Mouse (Mus musculus) liver, postnatal 0 days (tissue): ENCODE data around the gene Ano8. TPM values are rescaled to one million over a fixed set of nuclear protein-coding genes. Genes with fewer than 3 reads are reported as not detected.

Source experiments
- ATAC-seq: fragments of 200-750 bp; cut with Nextera tagmentation; 2 replicates; pipeline ENCODE4 v1.8.0; 2017; ENCODE audit warnings: mild to moderate bottlenecking, moderate library complexity
- DNase-seq: peaks from one replicate; pipeline ENCODE4 v3.0.0-alpha.2; 2016
- H3K27ac ChIP-seq: fragments of 300-500 bp; sonication (generic); 2 replicates; pipeline ENCODE4 v1.5.1; 2014; ENCODE audit warnings: antibody characterized with exemption, moderate library complexity, mild to moderate bottlenecking, low read depth
- H3K27me3 ChIP-seq: fragments of 300-500 bp; sonication (generic); 2 replicates; pipeline ENCODE4 v1.6.1; 2014; ENCODE audit warnings: low read length, control low read depth, mixed read lengths; ENCODE audit not compliant: insufficient read depth
- H3K36me3 ChIP-seq: fragments of 300-500 bp; sonication (generic); replicated peaks from 2 replicates; pipeline ENCODE4 v1.6.1; 2014; ENCODE audit warnings: mild to moderate bottlenecking, control low read depth, low read length, moderate library complexity, mixed read lengths; ENCODE audit not compliant: insufficient read depth
- H3K4me1 ChIP-seq: fragments of 300-500 bp; sonication (generic); 2 replicates; pipeline ENCODE4 v1.6.1; 2014; ENCODE audit warnings: antibody characterized with exemption, mild to moderate bottlenecking, control low read depth; ENCODE audit not compliant: insufficient read depth
- H3K4me2 ChIP-seq: fragments of 300-500 bp; sonication (generic); 2 replicates; pipeline ENCODE4 v1.6.1; 2014; ENCODE audit warnings: low read depth, mild to moderate bottlenecking, low read length, moderate library complexity, mixed read lengths
- H3K4me3 ChIP-seq: fragments of 300-500 bp; sonication (generic); 2 replicates; pipeline ENCODE4 v1.5.1; 2014; ENCODE audit warnings: low read depth, low read length
- H3K9ac ChIP-seq: fragments of 300-500 bp; sonication (generic); replicated peaks from 2 replicates; pipeline ENCODE4 v1.6.1; 2014; ENCODE audit warnings: mild to moderate bottlenecking, moderate library complexity
- H3K9me3 ChIP-seq: fragments of 300-500 bp; sonication (generic); 2 replicates; pipeline ENCODE4 v1.6.1; 2016; ENCODE audit warnings: mild to moderate bottlenecking, control low read depth, low read length, mixed read lengths
- CTCF ChIP-seq: sonication (generic); IDR thresholded peaks from 2 replicates; pipeline ENCODE4 v1.5.1; 2016; ENCODE audit warnings: antibody characterized with exemption, low read depth
- EP300 ChIP-seq: IDR thresholded peaks from 2 replicates; pipeline ENCODE4 v1.6.1; 2016; ENCODE audit warnings: antibody characterized with exemption, low read depth, mild to moderate bottlenecking
- WGBS: fragments of 180-500 bp; shearing (Covaris S2); extraction: QIAGEN DNeasy Blood & Tissue Kit; methylation state at CpG from one replicate; pipeline ENCODE4 v1.1.7; 2014; ENCODE audit not compliant: insufficient replicate concordance; 5-methylcytosine and 5-hydroxymethylcytosine counted together
- polyA plus RNA-seq: library from polyadenylated mRNA; unstranded; fragments of >200 nt; fragmentation: Nextera tagmentation; extraction: Ambion mirVana; gene quantifications from 2 replicates; pipeline ENCODE4 v1.2.1, GENCODE M21; 2015

Gene Ano8
- polyA plus RNA-seq, 1 experiment from 2014 or later: 0.14 TPM

GRCm38 (mm10) chr8:71464513-71465500, 21.0 kb downstream of the Ano8 start, which contains the start of gene Mrpl34:
TSS of gene Mrpl34 (plus strand) at chr8:71464959.
- Histone ChIP-seq H3K36me3 (0 out of 2 replicates have a peak, but pooled peaks cover 3% of the 10 kb centered on the region), H3K27ac (peak within 1 kb of the TSS; percentile 66), H3K9ac (peak within 1 kb of the TSS; percentile 68), H3K9me3 (no peaks in the 10 kb centered on the region), H3K27me3 (no peaks in the 10 kb centered on the region), H3K4me2 (peak within 1 kb of the TSS; percentile 99), H3K4me1 (peaks cover 30% of the 10 kb centered on the region), H3K4me3 (peak within 1 kb of the TSS; percentile 73)
- peak; percentile 100 for TF ChIP-seq CTCF
- peak; percentile 71 for TF ChIP-seq EP300
- ATAC-seq (peak; percentile 86), DNase-seq (peak; percentile 98)
- under 1% methylated on average over 59 of the region's 59 CpGs for WGBS

- Histone ChIP-seq H3K9me3 (no peaks in the 10 kb centered on the region), H3K4me2 (peak within 1 kb of the TSS; percentile 99), H3K27me3 (no peaks in the 10 kb centered on the region), H3K36me3 (0 out of 2 replicates have a peak, but pooled peaks cover 3% of the 10 kb centered on the region), H3K9ac (peak within 1 kb of the TSS; percentile 77), H3K27ac (peak within 1 kb of the TSS; percentile 66), H3K4me3 (peak within 1 kb of the TSS; percentile 73), H3K4me1 (peaks cover 25% of the 10 kb centered on the region)
- under 1% methylated on average over 55 of the region's 55 CpGs for WGBS
- DNase-seq (peak; percentile 96), ATAC-seq (peak; percentile 64)
- no peak for TF ChIP-seq EP300
- no peak for TF ChIP-seq CTCF
Observed at GRCm38 (mm10) chr8:71463188-71464033, 22.4 kb downstream of the Ano8 start, which contains the start of gene Abhd8. TSS of gene Abhd8 (minus strand) at chr8:71463655.

- ATAC-seq: no peak
- WGBS: 6% methylated on average over 16 of the region's 16 CpGs
- H3K9ac ChIP-seq: peak overlapping the region; percentile 77
- peak overlapping the region; percentile 99 for H3K4me2 ChIP-seq
- peak; percentile 70 for DNase-seq
- TF ChIP-seq CTCF (no peak), EP300 (no peak)
- H3K36me3 ChIP-seq: 0 out of 2 replicates have a peak, but pooled peaks cover 3% of the 10 kb centered on the region
- no peaks in the 10 kb centered on the region for H3K27me3 ChIP-seq
- H3K4me1 ChIP-seq: peaks cover 25% of the 10 kb centered on the region
- H3K27ac ChIP-seq: no peak overlapping the region
- no peaks in the 10 kb centered on the region for H3K9me3 ChIP-seq
- H3K4me3 ChIP-seq: peak overlapping the region; percentile 73
Observed at GRCm38 (mm10) chr8:71462786-71463185, 23.0 kb downstream of the Ano8 start.

GRCm38 (mm10) chr8:71462191-71462590, 23.6 kb downstream of the Ano8 start:
- Histone ChIP-seq H3K27ac (no peak overlapping the region), H3K36me3 (0 out of 2 replicates have a peak, but pooled peaks cover 3% of the 10 kb centered on the region), H3K9ac (no peak overlapping the region), H3K4me3 (no peak overlapping the region), H3K4me1 (peaks cover 25% of the 10 kb centered on the region), H3K9me3 (no peaks in the 10 kb centered on the region), H3K27me3 (no peaks in the 10 kb centered on the region), H3K4me2 (no peak overlapping the region)
- no peak for DNase-seq
- WGBS: 70% methylated on average over 4 of the region's 4 CpGs
- ATAC-seq: no peak
- TF ChIP-seq CTCF: no peak
- TF ChIP-seq EP300: no peak

GRCm38 (mm10) chr8:71461152-71461840, 24.5 kb downstream of the Ano8 start:
- no peaks in the 10 kb centered on the region for H3K9me3 ChIP-seq
- no peak for TF ChIP-seq CTCF
- no peak for TF ChIP-seq EP300
- WGBS: 90% methylated on average over 47 of the region's 47 CpGs
- no peak overlapping the region for H3K4me3 ChIP-seq
- no peaks in the 10 kb centered on the region for H3K27me3 ChIP-seq
- H3K9ac ChIP-seq: no peak overlapping the region
- ATAC-seq (no peak), DNase-seq (no peak)
- H3K4me2 ChIP-seq: no peak overlapping the region
- no peak overlapping the region for H3K27ac ChIP-seq
- H3K4me1 ChIP-seq: peaks cover 25% of the 10 kb centered on the region
- 0 out of 2 replicates have a peak, but pooled peaks cover 3% of the 10 kb centered on the region for H3K36me3 ChIP-seq
